Mouse (Mus musculus): ENCODE measurements around the gene Sh2d7. TPM values are rescaled to one million over a fixed set of nuclear protein-coding genes. Genes with fewer than 3 reads are reported as not detected.

Sh2d7 gene
- total RNA-seq (2014; rRNA removed; ENCODE audit: low replicate concordance) (not detected in 2 replicates), polyA plus RNA-seq (2015; fragmentation: Nextera tagmentation; extraction: Ambion mirVana) (not detected in 2 replicates)

DNA sequence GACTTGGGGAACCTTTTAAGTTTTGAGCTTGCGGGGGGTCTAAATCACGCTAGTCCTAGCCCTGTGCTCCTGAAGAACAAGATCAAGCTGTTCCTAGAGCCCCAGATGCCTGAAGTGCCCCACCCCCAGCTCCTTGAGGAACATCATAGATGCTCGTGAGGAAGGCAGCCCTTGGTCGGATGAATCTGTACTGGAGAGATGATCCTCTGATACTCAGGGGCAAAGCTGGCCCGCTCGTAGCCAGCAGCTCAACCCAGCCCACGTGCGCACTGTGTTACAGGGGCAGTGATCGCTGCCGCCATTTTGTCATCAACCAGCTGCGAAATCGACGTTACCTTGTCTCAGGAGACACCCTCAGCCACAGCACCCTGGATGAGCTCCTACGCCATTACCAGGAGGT, at the start of gene Sh2d7:
Sh2d7 (plus strand) TSS at position 301 of the 400 bp plus-strand sequence.
- H3K4me1 ChIP-seq (ENCODE audit: control insufficient read depth, insufficient read depth), result no peaks in the 10 kb centered on the region
- H3K4me2 ChIP-seq (ENCODE audit: low read depth, low read length), result no peak within 1 kb of the TSS
- H3K27me3 ChIP-seq (ENCODE audit: control insufficient read depth, insufficient read depth, low read length), result no peaks in the 10 kb centered on the region
- no peak for ATAC-seq (ENCODE audit: insufficient read depth, low read depth)
- no peak for DNase-seq (ENCODE audit: low spot score)
- no peaks in the 10 kb centered on the region for H3K9me3 ChIP-seq (replicated peaks; ENCODE audit: control insufficient read depth, low read length)
- H3K4me3 ChIP-seq (ENCODE audit: low read depth, low read length), result no peak within 1 kb of the TSS
- TF ChIP-seq EP300 (IDR thresholded peaks at IDR 0.05; ENCODE audit: low read depth), result no peak
- TF ChIP-seq CTCF (IDR thresholded peaks at IDR 0.05; ENCODE audit: low read depth), result no peak
- H3K36me3 ChIP-seq (replicated peaks; ENCODE audit: control insufficient read depth, insufficient read depth, low read length), result no peaks in the 10 kb centered on the region
- H3K27ac ChIP-seq (ENCODE audit: low read depth), result no peak within 1 kb of the TSS
- WGBS, result 88% methylated on average over 14 of the region's 14 CpGs
- H3K9ac ChIP-seq (replicated peaks; ENCODE audit: low read depth, low read length), result no peak within 1 kb of the TSS

DNA sequence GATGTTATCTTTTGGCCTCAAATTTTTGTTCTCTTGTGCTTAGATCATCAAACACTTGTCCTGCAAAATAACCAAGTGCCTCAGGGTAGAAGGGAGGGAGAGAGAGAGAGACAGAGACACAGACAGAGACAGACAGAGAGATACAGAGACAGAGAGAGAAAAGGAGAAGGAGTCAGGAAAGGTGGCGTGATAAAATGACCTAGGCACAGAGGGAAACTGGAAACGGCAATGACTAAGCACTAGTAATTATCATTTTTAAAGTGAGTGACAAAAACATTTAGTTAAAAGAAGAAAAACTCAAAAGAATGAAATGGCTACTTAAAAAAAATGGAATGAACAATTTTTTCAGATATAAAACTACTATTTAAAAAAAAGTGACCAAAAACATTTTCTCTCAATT, 49.2 kb upstream of the Sh2d7 start:
- WGBS, result 62% methylated on average over 2 of the region's 2 CpGs
- H3K4me1 ChIP-seq (ENCODE audit: control insufficient read depth, insufficient read depth), result no peaks in the 10 kb centered on the region
- no peak overlapping the region for H3K4me2 ChIP-seq (ENCODE audit: low read depth, low read length)
- ATAC-seq (ENCODE audit: insufficient read depth, low read depth), result no peak
- H3K9ac ChIP-seq (replicated peaks; ENCODE audit: low read depth, low read length), result no peak overlapping the region
- TF ChIP-seq EP300 (IDR thresholded peaks at IDR 0.05; ENCODE audit: low read depth) (no peak), CTCF (IDR thresholded peaks at IDR 0.05; ENCODE audit: low read depth) (no peak)
- no peaks in the 10 kb centered on the region for H3K36me3 ChIP-seq (replicated peaks; ENCODE audit: control insufficient read depth, insufficient read depth, low read length)
- H3K9me3 ChIP-seq (replicated peaks; ENCODE audit: control insufficient read depth, low read length), result no peaks in the 10 kb centered on the region
- no peak for DNase-seq (ENCODE audit: low spot score)
- H3K4me3 ChIP-seq (ENCODE audit: low read depth, low read length), result no peak overlapping the region
- H3K27ac ChIP-seq (ENCODE audit: low read depth), result no peak overlapping the region
- H3K27me3 ChIP-seq (ENCODE audit: control insufficient read depth, insufficient read depth, low read length), result no peaks in the 10 kb centered on the region

DNA sequence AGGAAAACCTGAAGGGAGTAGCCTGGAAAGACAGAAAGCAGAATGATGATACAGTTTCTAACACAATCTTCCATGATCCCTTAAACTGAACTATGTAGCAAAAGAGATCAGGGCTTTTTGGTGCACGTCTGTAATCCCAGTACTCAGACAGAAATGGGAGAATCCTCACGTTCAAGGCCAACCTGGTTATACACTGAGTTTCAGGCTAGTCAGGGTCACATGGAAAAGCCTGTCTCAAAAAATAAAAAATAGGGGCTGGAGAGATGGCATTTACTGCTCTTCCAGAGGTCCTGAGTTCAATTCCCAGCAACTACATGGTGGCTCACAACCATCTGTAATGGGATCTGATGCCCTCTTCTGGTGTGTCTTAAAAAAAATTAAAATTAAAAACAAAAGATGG, 48.4 kb upstream of the Sh2d7 start:
- Histone ChIP-seq H3K9ac (replicated peaks; ENCODE audit: low read depth, low read length) (no peak overlapping the region), H3K27ac (ENCODE audit: low read depth) (no peak overlapping the region), H3K27me3 (ENCODE audit: control insufficient read depth, insufficient read depth, low read length) (no peaks in the 10 kb centered on the region), H3K9me3 (replicated peaks; ENCODE audit: control insufficient read depth, low read length) (no peaks in the 10 kb centered on the region), H3K4me1 (ENCODE audit: control insufficient read depth, insufficient read depth) (no peaks in the 10 kb centered on the region), H3K4me2 (ENCODE audit: low read depth, low read length) (no peak overlapping the region), H3K4me3 (ENCODE audit: low read depth, low read length) (no peak overlapping the region), H3K36me3 (replicated peaks; ENCODE audit: control insufficient read depth, insufficient read depth, low read length) (no peaks in the 10 kb centered on the region)
- WGBS, result 82% methylated on average over 2 of the region's 2 CpGs
- ATAC-seq (ENCODE audit: insufficient read depth, low read depth) (no peak), DNase-seq (ENCODE audit: low spot score) (no peak)
- TF ChIP-seq CTCF (IDR thresholded peaks at IDR 0.05; ENCODE audit: low read depth) (no peak), EP300 (IDR thresholded peaks at IDR 0.05; ENCODE audit: low read depth) (no peak)

DNA sequence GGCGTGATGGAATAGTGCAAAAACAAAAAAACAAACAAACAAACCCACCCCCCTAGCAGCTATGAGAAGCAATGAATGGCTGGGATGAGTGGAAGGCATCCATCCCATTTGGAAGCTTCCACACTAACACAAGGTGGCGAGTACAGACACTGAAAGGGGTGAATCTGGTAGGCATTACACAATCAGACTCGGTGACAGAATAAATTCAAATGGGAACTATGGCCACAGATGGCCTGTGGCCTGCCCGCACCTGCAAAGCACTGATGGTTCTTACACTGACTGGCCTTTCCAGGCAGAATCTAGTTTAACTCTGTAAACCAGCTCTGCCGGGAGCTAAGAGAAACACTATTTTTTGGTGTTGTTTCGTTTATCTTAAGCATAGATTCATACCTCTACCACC, 39.5 kb upstream of the Sh2d7 start:
- DNase-seq (ENCODE audit: low spot score), result no peak
- no peak overlapping the region for H3K9ac ChIP-seq (replicated peaks; ENCODE audit: low read depth, low read length)
- no peak for ATAC-seq (ENCODE audit: insufficient read depth, low read depth)
- H3K36me3 ChIP-seq (replicated peaks; ENCODE audit: control insufficient read depth, insufficient read depth, low read length), result no peaks in the 10 kb centered on the region
- H3K4me2 ChIP-seq (ENCODE audit: low read depth, low read length), result no peak overlapping the region
- no peaks in the 10 kb centered on the region for H3K9me3 ChIP-seq (replicated peaks; ENCODE audit: control insufficient read depth, low read length)
- 84% methylated on average over 6 of the region's 6 CpGs for WGBS
- H3K27me3 ChIP-seq (ENCODE audit: control insufficient read depth, insufficient read depth, low read length), result no peaks in the 10 kb centered on the region
- no peak overlapping the region for H3K4me3 ChIP-seq (ENCODE audit: low read depth, low read length)
- H3K4me1 ChIP-seq (ENCODE audit: control insufficient read depth, insufficient read depth), result no peaks in the 10 kb centered on the region
- no peak for TF ChIP-seq EP300 (IDR thresholded peaks at IDR 0.05; ENCODE audit: low read depth)
- TF ChIP-seq CTCF (IDR thresholded peaks at IDR 0.05; ENCODE audit: low read depth), result no peak
- no peak overlapping the region for H3K27ac ChIP-seq (ENCODE audit: low read depth)

DNA sequence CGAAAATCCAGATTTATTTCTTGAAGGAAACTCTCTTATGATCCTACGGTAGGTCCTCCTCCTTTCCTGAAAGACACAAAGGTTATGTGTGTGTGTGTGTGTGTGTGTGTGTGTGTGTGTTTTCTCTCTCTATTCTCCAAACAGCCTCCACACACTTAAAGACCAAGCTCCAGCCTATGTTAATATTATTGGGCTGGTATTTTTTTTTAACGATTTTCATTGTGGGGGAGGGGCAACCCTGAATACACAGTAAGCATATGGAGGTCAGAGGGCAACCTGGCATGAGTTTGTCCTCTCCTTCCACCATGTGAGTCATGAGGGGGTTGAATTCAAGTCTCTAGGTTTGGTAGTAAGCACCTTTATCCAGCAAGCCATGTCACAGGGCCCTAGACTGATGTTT, 39.0 kb upstream of the Sh2d7 start:
- ATAC-seq (ENCODE audit: insufficient read depth, low read depth), result no peak
- Histone ChIP-seq H3K27ac (ENCODE audit: low read depth) (no peak overlapping the region), H3K4me3 (ENCODE audit: low read depth, low read length) (no peak overlapping the region), H3K36me3 (replicated peaks; ENCODE audit: control insufficient read depth, insufficient read depth, low read length) (no peaks in the 10 kb centered on the region), H3K9ac (replicated peaks; ENCODE audit: low read depth, low read length) (no peak overlapping the region), H3K4me1 (ENCODE audit: control insufficient read depth, insufficient read depth) (no peaks in the 10 kb centered on the region), H3K27me3 (ENCODE audit: control insufficient read depth, insufficient read depth, low read length) (no peaks in the 10 kb centered on the region), H3K4me2 (ENCODE audit: low read depth, low read length) (no peak overlapping the region), H3K9me3 (replicated peaks; ENCODE audit: control insufficient read depth, low read length) (no peaks in the 10 kb centered on the region)
- DNase-seq (ENCODE audit: low spot score), result no peak
- TF ChIP-seq EP300 (IDR thresholded peaks at IDR 0.05; ENCODE audit: low read depth) (no peak), CTCF (IDR thresholded peaks at IDR 0.05; ENCODE audit: low read depth) (no peak)
- 77% methylated on average over 3 of the region's 3 CpGs for WGBS

DNA sequence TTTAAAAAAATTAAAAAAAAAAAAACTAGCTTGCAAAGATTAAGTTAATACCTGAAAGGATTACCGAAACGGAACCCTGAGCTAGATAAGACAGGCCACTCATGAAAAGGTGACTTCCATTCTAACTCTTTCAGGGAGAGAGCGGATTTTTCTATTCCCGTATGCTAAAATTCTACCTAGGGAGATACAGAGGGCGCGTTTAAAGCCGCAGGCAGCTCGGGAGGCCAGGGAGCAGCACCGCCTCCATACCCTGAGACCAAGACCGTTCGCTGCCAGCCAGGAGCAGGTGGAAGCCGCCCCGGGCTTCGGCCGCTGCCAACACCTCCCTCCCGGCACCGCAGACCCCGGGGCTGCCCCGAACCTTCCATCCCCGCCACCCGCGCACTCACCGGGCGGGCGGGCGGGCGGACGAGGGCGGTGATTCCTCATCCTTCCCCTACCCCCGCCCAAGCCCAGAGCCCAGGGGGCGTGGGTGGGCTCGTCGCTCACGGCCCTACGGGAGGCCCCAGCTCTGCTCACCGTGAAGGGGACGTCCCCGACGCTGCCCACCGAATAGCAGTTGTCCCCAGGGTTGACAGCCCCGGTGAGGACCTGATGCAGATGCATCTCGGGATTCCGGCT, 37.8 kb upstream of the Sh2d7 start:
- WGBS, result under 1% methylated on average over 43 of the region's 43 CpGs
- H3K36me3 ChIP-seq (replicated peaks; ENCODE audit: control insufficient read depth, insufficient read depth, low read length), result no peaks in the 10 kb centered on the region
- peak overlapping the region; percentile 73 for H3K27ac ChIP-seq (ENCODE audit: low read depth)
- no peak for TF ChIP-seq CTCF (IDR thresholded peaks at IDR 0.05; ENCODE audit: low read depth)
- no peak for TF ChIP-seq EP300 (IDR thresholded peaks at IDR 0.05; ENCODE audit: low read depth)
- H3K9me3 ChIP-seq (replicated peaks; ENCODE audit: control insufficient read depth, low read length), result no peaks in the 10 kb centered on the region
- DNase-seq (ENCODE audit: low spot score) (peak; percentile 32), ATAC-seq (ENCODE audit: insufficient read depth, low read depth) (peak; percentile 6; the same call in 1 of the 2 replicates)
- peak overlapping the region; percentile 64 for H3K9ac ChIP-seq (replicated peaks; ENCODE audit: low read depth, low read length)
- H3K4me3 ChIP-seq (ENCODE audit: low read depth, low read length), result peak overlapping the region; percentile 78
- H3K27me3 ChIP-seq (ENCODE audit: control insufficient read depth, insufficient read depth, low read length), result no peaks in the 10 kb centered on the region
- H3K4me2 ChIP-seq (ENCODE audit: low read depth, low read length), result peak overlapping the region; percentile 98
- no peaks in the 10 kb centered on the region for H3K4me1 ChIP-seq (ENCODE audit: control insufficient read depth, insufficient read depth)

All from heart, postnatal 0 days (tissue).